Mouse (Mus musculus): Measurements from ENCODE around the gene Nkx2-3.

Gene Nkx2-3

GRCm38 (mm10) chr19:43618505-43619030 is 6.4 kb downstream of the Nkx2-3 start:
- peak; percentile 44 for DNase-seq (ENCODE audit: extremely low spot score, low spot score)

GRCm38 (mm10) chr19:43619916-43620479 is 7.9 kb downstream of the Nkx2-3 start:
- peak; percentile 32 for DNase-seq (ENCODE audit: extremely low spot score, low spot score)

- DNase-seq (ENCODE audit: extremely low spot score, low spot score): no peak
These were observed 11.8 kb downstream of the Nkx2-3 start for GRCm38 (mm10) chr19:43623913-43624312.

- no peak for DNase-seq (ENCODE audit: extremely low spot score, low spot score)
These were observed 14.0 kb downstream of the Nkx2-3 start for GRCm38 (mm10) chr19:43626160-43626559.

- no peak for DNase-seq (ENCODE audit: extremely low spot score, low spot score)
These were observed 15.2 kb downstream of the Nkx2-3 start for GRCm38 (mm10) chr19:43627345-43627744.

GRCm38 (mm10) chr19:43629088-43629487 is 17.0 kb downstream of the Nkx2-3 start:
- no peak for DNase-seq (ENCODE audit: extremely low spot score, low spot score)

GRCm38 (mm10) chr19:43630466-43631251 is 18.5 kb downstream of the Nkx2-3 start:
- DNase-seq (ENCODE audit: extremely low spot score, low spot score): peak; percentile 82

- no peak for DNase-seq (ENCODE audit: extremely low spot score, low spot score)
These were observed 29.7 kb downstream of the Nkx2-3 start for GRCm38 (mm10) chr19:43641833-43642232.

- no peak for DNase-seq (ENCODE audit: extremely low spot score, low spot score)
These were observed 30.7 kb downstream of the Nkx2-3 start for GRCm38 (mm10) chr19:43642843-43643242.

GRCm38 (mm10) chr19:43645508-43645907 is 33.4 kb downstream of the Nkx2-3 start:
- DNase-seq (ENCODE audit: extremely low spot score, low spot score): no peak

- no peak for DNase-seq (ENCODE audit: extremely low spot score, low spot score)
These were observed 34.7 kb downstream of the Nkx2-3 start for GRCm38 (mm10) chr19:43646852-43647251.

GRCm38 (mm10) chr19:43647261-43647660 is 35.1 kb downstream of the Nkx2-3 start:
- no peak for DNase-seq (ENCODE audit: extremely low spot score, low spot score)

GRCm38 (mm10) chr19:43648343-43648742 is 36.2 kb downstream of the Nkx2-3 start:
- no peak for DNase-seq (ENCODE audit: extremely low spot score, low spot score)

GRCm38 (mm10) chr19:43651241-43651785 is 39.2 kb downstream of the Nkx2-3 start:
- DNase-seq (ENCODE audit: extremely low spot score, low spot score): no peak

- peak; percentile 61 for DNase-seq (ENCODE audit: extremely low spot score, low spot score)
These were observed 43.8 kb downstream of the Nkx2-3 start for GRCm38 (mm10) chr19:43655735-43656492.

- DNase-seq (ENCODE audit: extremely low spot score, low spot score): no peak
These were observed 47.5 kb downstream of the Nkx2-3 start for GRCm38 (mm10) chr19:43659632-43660031.

- no peak for DNase-seq (ENCODE audit: extremely low spot score, low spot score)
These were observed 48.6 kb downstream of the Nkx2-3 start for GRCm38 (mm10) chr19:43660774-43661173.

- DNase-seq (ENCODE audit: extremely low spot score, low spot score): peak; percentile 40
These were observed 50.2 kb downstream of the Nkx2-3 start for GRCm38 (mm10) chr19:43662176-43662967.

GRCm38 (mm10) chr19:43663471-43663870 is 51.3 kb downstream of the Nkx2-3 start:
- DNase-seq (ENCODE audit: extremely low spot score, low spot score): no peak

Data from neural tube, embryonic 10.5 days (tissue).